Mouse (Mus musculus) cerebellum, postnatal 4 days (tissue): ENCODE data around the gene Tnfsf18.
A peak's percentile ranks its signal among the peaks of the same experiment; 100 is the strongest.

Source experiments
- DNase-seq, 2 experiments: peaks; one replicate each; pipeline ENCODE4 v3.0.0; 2022; ENCODE audit warnings: low spot score in 2 of 2, mixed read lengths in 1 of 2

Gene Tnfsf18

GRCm38 (mm10) chr1:161494343-161494742, at the start of gene Tnfsf18:
Gene Tnfsf18 (plus strand): TSS chr1:161494655.
- peak in 1 of 2 experiments; percentile 35 for DNase-seq

- no peak for DNase-seq
Measured at GRCm38 (mm10) chr1:161444858-161445257, 49.6 kb upstream of the Tnfsf18 start.

DNA sequence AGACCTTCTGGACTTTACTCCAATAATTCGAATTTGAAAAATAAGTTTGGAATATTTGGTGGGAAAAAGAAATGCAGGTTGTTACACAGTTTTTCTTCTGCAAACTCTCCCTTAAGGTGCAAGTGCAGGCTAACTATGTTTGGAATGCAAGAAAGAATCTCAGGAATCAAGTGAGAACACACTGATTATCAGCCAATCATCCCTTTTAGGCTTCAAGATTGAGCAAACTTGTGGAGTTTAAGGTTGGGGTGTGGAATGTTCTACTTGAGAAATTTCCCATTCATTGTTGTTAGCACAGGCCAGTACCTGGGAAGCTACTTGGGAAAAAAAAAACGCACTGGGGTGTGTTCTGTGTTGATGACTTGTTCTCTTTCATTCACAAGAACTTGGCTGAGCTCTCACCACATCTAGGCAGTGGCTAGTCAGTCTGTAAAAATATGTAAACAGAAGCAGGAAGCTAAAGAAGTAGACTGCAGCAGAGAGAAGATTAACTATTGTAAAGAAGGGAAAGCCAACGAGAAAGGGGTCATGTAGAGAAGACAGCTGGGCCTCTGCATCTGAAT, 42.7 kb upstream of the Tnfsf18 start:
- no peak for DNase-seq

GRCm38 (mm10) chr1:161452250-161452649, 42.2 kb upstream of the Tnfsf18 start:
- DNase-seq = no peak

DNA sequence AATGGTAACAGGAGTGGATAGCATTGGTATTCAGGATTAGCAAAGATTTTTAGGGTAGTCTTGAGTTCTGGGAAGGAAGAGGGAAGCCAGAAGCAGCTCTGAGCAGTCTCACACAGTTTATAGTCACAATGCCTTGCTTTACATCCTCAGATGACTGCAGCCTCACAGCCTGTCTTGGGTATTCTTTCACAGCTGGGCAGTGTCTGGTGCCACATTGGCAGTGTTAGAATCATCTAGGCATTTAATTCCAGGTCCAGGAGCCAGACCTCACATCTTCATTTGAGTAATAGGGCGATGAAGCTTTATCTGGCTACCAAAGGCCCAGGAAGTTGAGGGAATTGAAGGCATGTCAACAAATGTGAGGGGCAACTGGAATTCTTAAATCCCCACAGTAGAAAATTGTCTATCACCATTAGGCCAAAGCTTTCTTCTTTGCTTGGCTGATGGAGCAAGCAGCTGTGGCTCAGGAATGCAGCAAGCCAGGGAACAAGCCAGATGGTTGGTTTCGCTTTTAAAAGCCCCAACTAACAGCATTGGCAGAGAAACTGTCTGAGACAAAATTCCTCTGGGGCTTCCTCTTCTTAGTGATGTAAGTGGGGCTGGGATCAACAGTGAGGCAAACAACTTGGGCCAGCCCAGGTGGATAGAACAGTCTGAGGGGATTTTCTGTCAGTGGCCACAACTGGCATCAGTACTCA, 30.9 kb upstream of the Tnfsf18 start:
- no peak for DNase-seq

GRCm38 (mm10) chr1:161477221-161477620, 17.2 kb upstream of the Tnfsf18 start:
- DNase-seq = no peak

DNA sequence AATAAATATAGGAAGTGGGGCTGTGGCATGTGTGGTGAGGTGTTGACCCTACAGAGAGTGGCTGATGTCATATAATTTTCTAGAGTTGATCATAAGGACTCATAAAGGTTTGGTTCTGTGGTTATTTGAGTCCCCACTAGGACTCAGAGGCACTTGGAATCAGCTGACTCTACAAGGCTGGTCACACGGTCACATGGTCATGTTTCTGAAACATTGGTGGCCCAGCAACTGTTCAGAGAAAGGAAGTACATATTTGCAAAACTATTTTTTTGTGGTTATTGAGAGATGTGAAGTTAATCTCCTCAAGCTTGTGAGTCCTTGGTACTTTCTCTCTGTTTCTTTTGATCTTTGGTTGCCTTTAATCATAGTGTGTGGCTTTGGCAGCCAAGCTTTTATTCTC, 14.6 kb upstream of the Tnfsf18 start:
- DNase-seq = no peak

GRCm38 (mm10) chr1:161482211-161482610, 12.2 kb upstream of the Tnfsf18 start:
- no peak for DNase-seq

DNA sequence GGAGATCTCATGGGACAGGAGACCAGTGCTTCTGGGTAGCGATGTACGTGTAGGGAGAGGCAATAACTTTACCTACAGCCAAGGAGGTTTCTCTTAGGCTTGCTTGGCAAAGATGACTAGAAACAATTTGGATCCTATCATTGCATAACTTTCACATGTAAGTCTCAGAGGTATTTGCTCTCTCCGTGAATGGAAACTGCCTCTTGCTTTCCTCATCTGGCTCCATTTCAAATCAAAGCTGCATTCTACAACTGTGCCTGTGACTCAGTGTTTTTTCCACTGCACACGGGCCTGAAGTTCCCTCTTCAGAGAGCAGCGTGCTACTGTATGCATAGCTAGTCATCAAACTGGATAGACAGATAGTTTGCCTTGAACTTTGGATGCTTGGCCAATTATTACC, 7.4 kb upstream of the Tnfsf18 start:
- no peak for DNase-seq

GRCm38 (mm10) chr1:161491766-161492165, 2.7 kb upstream of the Tnfsf18 start:
- no peak for DNase-seq

DNA sequence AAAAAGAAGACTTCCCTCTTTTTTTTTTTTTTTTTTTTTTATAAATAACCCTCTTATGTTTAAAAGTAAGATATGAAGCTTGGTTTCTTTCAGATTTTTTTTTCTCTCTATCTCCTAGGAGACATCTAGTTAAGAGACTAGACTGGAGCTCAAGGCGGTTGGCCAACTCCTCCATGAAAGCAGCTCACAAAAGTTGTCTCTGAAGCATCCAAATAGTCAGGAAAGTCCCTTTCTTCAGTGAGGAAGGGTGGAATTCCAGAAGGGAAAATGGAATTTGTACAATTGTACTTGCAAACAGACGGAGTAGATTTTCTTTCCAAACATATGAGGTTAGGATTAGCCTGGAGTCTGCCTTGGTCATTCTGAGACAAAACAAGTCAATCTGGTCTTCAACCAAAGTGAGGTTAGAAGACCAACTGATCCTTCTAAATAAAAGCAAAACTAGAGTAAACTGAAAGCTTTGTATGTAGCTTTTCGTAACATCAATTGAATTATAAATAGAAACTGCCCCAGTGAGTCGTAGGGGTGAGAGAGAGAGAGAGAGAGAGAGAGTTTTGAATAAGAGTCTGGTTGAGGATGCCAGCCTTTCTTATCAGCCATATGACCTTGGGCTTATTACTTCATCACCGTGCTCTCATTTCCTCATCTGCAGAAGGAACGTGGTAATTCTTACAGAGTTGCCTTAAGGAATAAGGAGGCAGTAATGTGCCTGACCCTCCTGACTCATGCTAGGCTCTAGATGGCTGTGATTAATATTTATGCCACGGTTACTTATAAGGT, 2.6 kb downstream of the Tnfsf18 start:
- no peak for DNase-seq

DNA sequence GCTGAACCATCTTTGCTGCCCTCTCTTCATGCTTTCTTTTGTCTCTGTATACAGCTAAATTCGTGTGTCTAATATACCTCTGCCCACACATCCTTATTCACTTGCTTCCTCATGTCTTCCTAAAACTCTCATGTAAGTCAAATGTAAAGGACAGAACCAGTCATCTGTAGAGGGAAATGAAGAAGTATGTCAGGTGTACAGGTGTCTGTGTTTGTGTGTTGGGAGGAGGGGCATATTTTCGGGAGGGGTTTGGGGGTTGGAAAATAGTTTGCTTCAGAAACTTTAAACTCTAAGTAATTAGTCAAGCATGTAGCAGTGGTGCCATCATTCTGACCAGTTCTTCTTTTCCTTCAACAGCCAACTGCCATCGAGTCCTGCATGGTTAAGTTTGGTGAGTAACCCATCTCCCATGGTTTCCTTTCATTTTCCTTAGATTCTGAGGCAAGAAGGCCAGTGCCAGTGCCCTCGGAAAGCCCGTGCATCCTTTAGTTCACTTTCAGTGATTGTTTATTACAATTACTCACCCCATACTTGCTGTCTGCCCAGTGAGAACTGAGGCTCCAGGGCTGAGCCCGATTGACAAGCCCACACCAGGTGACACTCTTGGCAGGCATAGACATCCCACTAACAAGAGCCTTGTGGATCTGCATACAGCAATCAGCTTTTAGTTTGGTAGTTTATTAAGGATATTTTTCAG, 5.8 kb downstream of the Tnfsf18 start:
- no peak for DNase-seq

DNA sequence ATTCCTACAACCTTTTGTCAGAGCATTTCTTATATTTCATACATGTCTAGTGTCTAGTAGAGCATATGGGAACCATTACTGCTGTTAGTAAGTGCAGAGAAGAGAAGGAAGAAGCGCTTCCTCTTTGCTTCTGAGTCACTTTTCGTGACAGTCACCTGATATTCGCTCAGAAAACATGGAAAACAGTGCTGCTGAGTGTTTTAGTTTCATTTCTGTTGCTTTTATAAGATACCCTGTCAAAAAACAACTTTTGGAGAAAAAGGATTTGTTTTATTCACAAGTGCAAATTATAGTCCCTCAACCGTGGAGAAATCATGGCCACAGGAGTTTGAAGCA, 6.3 kb downstream of the Tnfsf18 start:
- DNase-seq = no peak

DNA sequence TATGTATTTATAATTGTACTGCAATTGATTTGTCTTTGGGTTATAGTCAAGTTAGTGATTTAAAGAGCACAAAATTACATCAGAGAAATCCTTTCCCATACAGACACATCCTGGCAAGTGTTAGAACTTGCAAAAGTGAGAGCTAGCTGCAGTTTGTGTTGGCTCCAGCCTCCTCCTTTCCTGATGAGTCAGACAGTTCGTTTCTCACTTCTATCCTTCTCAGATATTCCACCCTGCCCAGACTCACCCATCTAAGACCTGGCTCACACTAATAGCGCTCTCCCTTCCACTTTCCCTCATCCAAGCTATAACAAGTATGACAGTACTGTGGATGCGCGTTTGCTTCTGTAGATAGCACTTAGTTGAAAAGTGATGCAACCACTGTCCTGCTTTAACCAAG, 11.9 kb downstream of the Tnfsf18 start:
- no peak for DNase-seq

GRCm38 (mm10) chr1:161507623-161508047, 13.2 kb downstream of the Tnfsf18 start:
- no peak for DNase-seq

DNA sequence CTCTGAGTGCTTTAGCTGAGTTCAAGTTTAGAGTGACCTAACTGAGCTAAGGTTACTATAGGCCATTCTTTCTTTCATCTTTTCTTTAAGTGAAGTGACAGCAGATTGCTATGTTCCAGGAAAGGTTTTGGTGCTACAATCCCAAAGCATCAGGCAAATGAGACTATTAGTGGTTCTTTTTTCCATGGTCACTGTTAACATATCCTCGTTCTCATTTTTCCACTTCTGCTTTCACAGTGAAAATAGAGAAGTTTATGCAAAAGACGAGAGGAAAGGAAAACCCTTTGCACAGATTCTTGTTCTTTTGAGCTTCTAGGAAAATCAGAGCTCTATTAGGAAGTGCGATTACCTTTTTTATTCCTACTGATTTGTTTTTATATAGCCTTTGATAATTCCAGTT, 22.9 kb downstream of the Tnfsf18 start:
- DNase-seq = no peak

GRCm38 (mm10) chr1:161520223-161520622, 25.8 kb downstream of the Tnfsf18 start:
- DNase-seq = no peak

- DNase-seq = no peak
Measured at GRCm38 (mm10) chr1:161528173-161528572, 33.7 kb downstream of the Tnfsf18 start.

GRCm38 (mm10) chr1:161550596-161551095, 56.2 kb downstream of the Tnfsf18 start:
- no peak for DNase-seq

GRCm38 (mm10) chr1:161552098-161552497, 57.6 kb downstream of the Tnfsf18 start:
- DNase-seq = no peak
